Mouse (Mus musculus) forebrain, postnatal 0 days (tissue): ENCODE data around the gene Sez6. TPM values are rescaled to one million over a fixed set of nuclear protein-coding genes. Genes with fewer than 3 reads are reported as not detected.

Experiments
- ATAC-seq: fragments of 200-750 bp; cut with Nextera tagmentation; 2 replicates; pipeline ENCODE4 v1.8.0; 2017; ENCODE audit warnings: mild to moderate bottlenecking, moderate library complexity
- DNase-seq: peaks from one replicate; pipeline ENCODE4 v3.0.0-alpha.2; 2015
- H3K27ac ChIP-seq: fragments of 300-500 bp; sonication (generic); 2 replicates; pipeline ENCODE4 v1.5.1; 2014; ENCODE audit warnings: low read depth, mild to moderate bottlenecking, antibody characterized with exemption, low read length, moderate library complexity, mixed read lengths
- H3K27me3 ChIP-seq: fragments of 300-500 bp; sonication (generic); 2 replicates; pipeline ENCODE4 v1.6.1; 2014; ENCODE audit warnings: mild to moderate bottlenecking, low read length, mixed read lengths; ENCODE audit not compliant: insufficient read depth
- H3K36me3 ChIP-seq: fragments of 300-500 bp; sonication (generic); 2 replicates; pipeline ENCODE4 v1.6.1; 2014; ENCODE audit warnings: mild to moderate bottlenecking, moderate library complexity; ENCODE audit not compliant: insufficient read depth
- H3K4me1 ChIP-seq: fragments of 300-500 bp; sonication (generic); 2 replicates; pipeline ENCODE4 v1.6.1; 2014; ENCODE audit warnings: antibody characterized with exemption; ENCODE audit not compliant: insufficient read depth
- H3K4me2 ChIP-seq: fragments of 300-500 bp; sonication (generic); 2 replicates; pipeline ENCODE4 v1.6.1; 2014; ENCODE audit warnings: low read depth, mild to moderate bottlenecking, moderate library complexity
- H3K4me3 ChIP-seq: fragments of 300-500 bp; sonication (generic); 2 replicates; pipeline ENCODE4 v1.5.1; 2014; ENCODE audit warnings: low read depth, low read length, mixed read lengths
- H3K9ac ChIP-seq: fragments of 300-500 bp; sonication (generic); 2 replicates; pipeline ENCODE4 v1.6.1; 2014; ENCODE audit warnings: mild to moderate bottlenecking
- H3K9me3 ChIP-seq: fragments of 300-500 bp; sonication (generic); 2 replicates; pipeline ENCODE4 v1.6.1; 2016; ENCODE audit warnings: low read length
- CTCF ChIP-seq: sonication (generic); IDR thresholded peaks from 2 replicates; pipeline ENCODE4 v1.5.1; 2016; ENCODE audit warnings: antibody characterized with exemption, control low read depth, low read depth
- WGBS: fragments of 180-500 bp; shearing (Covaris S2); extraction: QIAGEN DNeasy Blood & Tissue Kit; methylation state at CpG from one replicate; pipeline ENCODE4 v1.1.7; 2014; 5-methylcytosine and 5-hydroxymethylcytosine counted together
- polyA plus RNA-seq: library from polyadenylated mRNA; unstranded; fragments of >200 nt; fragmentation: Nextera tagmentation; extraction: Ambion mirVana; gene quantifications from 2 replicates; pipeline ENCODE4 v1.2.1, GENCODE M21; 2015
- total RNA-seq: library from RNA; depleted of rRNA; stranded (reverse); fragments of >200 nt; gene quantifications from 2 replicates; pipeline ENCODE4 v1.2.3, GENCODE M21; 2014

Sez6 gene
- total and polyA plus RNA-seq, 2 experiments from 2014 or later: 194 to 214 TPM

DNA sequence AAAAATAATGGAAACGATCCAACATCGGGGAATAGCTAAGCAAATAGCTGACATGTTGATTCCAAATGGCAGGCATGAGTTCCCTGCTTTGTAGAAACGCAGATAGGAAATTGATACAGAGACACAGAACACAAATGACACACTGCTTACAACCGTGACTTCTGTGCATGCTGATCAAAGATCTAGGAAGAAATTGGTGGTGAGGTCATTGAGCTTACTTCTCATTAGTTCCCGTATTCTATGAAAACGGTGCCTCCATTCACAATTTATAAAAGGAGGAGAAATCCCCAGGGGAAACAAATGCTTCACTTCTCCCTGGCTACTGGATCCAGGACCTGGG is 34.1 kb upstream of the Sez6 start:
- Histone ChIP-seq H3K4me1 (peaks cover 51% of the 10 kb centered on the region), H3K4me3 (0 out of 2 replicates have a peak overlapping the region, but pooled peaks have one; percentile 17), H3K36me3 (no peaks in the 10 kb centered on the region), H3K9ac (peak overlapping the region; percentile 57; the same call in 1 of the 2 replicates), H3K9me3 (no peaks in the 10 kb centered on the region), H3K27me3 (no peaks in the 10 kb centered on the region), H3K27ac (peak overlapping the region; percentile 90), H3K4me2 (peak overlapping the region; percentile 48)
- DNase-seq (peak; percentile 68), ATAC-seq (no peak)
- TF ChIP-seq CTCF: no peak
- 5% methylated on average over 6 of the region's 6 CpGs for WGBS

DNA sequence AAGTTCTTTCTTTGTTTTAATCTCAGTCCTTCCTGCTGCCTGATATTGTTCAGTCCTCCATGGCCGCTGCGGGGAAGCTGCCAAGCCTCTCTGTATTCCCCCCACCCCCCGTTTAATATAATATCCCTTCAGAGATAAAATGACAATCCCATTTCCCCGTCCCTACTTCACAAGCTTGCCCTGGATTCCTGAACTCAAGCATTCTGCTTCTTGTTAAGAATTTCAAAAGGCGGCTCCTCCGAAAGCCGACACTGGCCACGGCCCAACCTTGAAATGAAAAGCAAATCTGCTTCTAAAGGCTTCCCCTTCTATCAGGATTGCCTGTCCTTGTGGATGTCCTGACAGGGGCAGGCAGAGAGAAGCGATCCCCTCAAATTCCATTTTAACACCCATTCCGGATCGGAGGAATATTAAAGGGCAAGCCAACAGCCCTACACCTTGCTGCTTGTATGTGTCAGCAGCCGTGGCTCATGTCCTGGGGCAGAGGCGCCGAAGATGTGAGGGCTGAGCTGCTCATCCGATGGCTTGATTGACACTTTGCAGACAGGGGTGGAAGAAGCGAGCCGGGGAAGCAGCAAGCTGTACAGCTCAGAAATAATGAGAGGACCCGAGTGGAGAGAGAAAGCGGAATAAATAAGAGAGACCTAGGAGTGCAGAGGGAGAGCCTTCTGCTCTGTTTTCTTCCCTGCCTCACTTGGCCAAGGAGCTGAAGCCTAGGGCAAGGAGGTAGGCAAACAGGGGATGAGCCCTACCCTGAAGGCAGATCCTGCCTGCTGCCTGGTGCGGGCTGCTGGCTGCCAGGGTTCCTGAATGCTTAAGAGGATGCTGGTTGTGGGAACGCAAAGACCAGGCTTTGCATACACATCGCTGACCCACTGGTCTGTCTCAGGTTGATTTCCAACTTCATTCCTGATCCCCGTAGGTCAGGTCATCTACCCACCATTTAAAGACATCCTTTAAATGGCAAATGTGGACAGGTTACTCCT is 33.5 kb upstream of the Sez6 start:
- Histone ChIP-seq H3K27me3 (no peaks in the 10 kb centered on the region), H3K4me2 (peak overlapping the region; percentile 48), H3K9ac (peak overlapping the region; percentile 57), H3K36me3 (no peaks in the 10 kb centered on the region), H3K4me1 (peaks cover 51% of the 10 kb centered on the region), H3K27ac (peak overlapping the region; percentile 90), H3K9me3 (no peaks in the 10 kb centered on the region), H3K4me3 (peak overlapping the region; percentile 17)
- 8% methylated on average over 23 of the region's 23 CpGs for WGBS
- DNase-seq (peak; percentile 70), ATAC-seq (peak; percentile 10; the same call in 1 of the 2 replicates)
- TF ChIP-seq CTCF: no peak

DNA sequence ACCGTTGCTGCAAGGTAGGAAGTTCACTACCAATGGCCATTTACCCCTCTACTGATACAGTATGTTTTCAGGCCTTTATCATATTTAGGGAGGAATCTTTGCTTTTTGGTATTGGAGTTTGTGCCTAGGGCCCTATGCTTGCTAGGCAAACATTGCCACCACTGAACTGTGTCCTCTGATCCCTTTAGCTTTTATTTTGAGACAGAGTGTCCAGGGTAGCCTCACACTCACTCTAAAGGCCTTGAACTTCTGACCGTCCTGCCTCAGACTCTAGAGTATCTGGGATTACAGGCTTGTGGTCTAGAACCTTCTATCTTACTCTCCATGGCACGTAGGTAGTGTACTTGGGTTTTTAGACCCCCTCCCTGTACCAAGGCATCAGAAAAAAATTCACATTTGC is 30.4 kb upstream of the Sez6 start:
- no peak overlapping the region for H3K9ac ChIP-seq
- H3K4me1 ChIP-seq: peaks cover 37% of the 10 kb centered on the region
- no peak overlapping the region for H3K4me2 ChIP-seq
- WGBS: 94% methylated on average over 3 of the region's 3 CpGs
- H3K27me3 ChIP-seq: no peaks in the 10 kb centered on the region
- no peaks in the 10 kb centered on the region for H3K36me3 ChIP-seq
- no peak for ATAC-seq
- no peak for DNase-seq
- no peak for TF ChIP-seq CTCF
- H3K27ac ChIP-seq: no peak overlapping the region
- H3K4me3 ChIP-seq: no peak overlapping the region
- no peaks in the 10 kb centered on the region for H3K9me3 ChIP-seq

DNA sequence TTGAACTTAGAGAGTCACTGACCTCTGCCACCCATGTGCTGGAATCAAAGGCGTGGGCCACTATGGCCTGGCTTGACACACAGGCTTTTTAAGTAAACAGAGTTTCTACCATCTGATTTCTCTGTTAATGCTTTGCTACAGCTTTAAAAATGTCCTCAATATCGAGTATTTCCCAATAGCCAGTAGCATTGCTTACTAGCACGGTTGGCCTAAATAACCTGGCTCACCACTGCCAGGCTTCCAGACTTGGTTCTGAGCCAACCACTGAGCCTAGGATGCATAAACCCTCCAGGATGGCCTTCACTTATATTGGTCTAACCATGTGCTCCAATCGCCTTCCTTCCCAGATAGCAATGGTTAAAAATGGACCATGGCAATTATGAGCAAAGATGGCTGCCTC is 29.9 kb upstream of the Sez6 start:
- Histone ChIP-seq H3K27ac (no peak overlapping the region), H3K4me1 (peaks cover 34% of the 10 kb centered on the region), H3K4me3 (no peak overlapping the region), H3K4me2 (no peak overlapping the region), H3K27me3 (no peaks in the 10 kb centered on the region), H3K36me3 (no peaks in the 10 kb centered on the region), H3K9ac (no peak overlapping the region), H3K9me3 (no peaks in the 10 kb centered on the region)
- ATAC-seq (no peak), DNase-seq (no peak)
- 80% methylated on average over 4 of the region's 4 CpGs for WGBS
- TF ChIP-seq CTCF: no peak

DNA sequence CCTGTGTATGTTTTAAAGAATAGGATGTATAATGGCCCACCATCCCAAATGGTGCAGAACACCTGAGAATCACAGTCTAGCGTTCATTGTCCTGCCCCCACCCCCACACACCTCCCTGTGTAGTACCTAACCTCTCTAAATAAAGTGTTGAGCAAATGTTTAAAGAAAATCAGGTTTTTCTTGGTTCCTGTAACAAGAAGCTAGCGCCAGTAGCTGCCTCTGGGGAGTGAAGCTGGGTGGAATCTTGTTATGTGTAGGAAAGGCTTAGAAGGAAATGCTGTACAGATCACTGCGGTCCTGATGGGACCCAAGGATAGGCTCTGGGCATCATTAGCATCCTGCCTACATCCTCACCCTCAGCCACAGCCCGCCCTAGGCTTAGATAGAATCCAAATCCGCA is 29.2 kb upstream of the Sez6 start:
- no peaks in the 10 kb centered on the region for H3K27me3 ChIP-seq
- DNase-seq (no peak), ATAC-seq (no peak)
- H3K9me3 ChIP-seq: no peaks in the 10 kb centered on the region
- no peak for TF ChIP-seq CTCF
- WGBS: 48% methylated on average over 5 of the region's 5 CpGs
- no peaks in the 10 kb centered on the region for H3K36me3 ChIP-seq
- H3K4me2 ChIP-seq: no peak overlapping the region
- H3K27ac ChIP-seq: 0 out of 2 replicates have a peak overlapping the region, but pooled peaks have one; percentile 54
- H3K4me3 ChIP-seq: no peak overlapping the region
- no peak overlapping the region for H3K9ac ChIP-seq
- H3K4me1 ChIP-seq: peaks cover 34% of the 10 kb centered on the region

DNA sequence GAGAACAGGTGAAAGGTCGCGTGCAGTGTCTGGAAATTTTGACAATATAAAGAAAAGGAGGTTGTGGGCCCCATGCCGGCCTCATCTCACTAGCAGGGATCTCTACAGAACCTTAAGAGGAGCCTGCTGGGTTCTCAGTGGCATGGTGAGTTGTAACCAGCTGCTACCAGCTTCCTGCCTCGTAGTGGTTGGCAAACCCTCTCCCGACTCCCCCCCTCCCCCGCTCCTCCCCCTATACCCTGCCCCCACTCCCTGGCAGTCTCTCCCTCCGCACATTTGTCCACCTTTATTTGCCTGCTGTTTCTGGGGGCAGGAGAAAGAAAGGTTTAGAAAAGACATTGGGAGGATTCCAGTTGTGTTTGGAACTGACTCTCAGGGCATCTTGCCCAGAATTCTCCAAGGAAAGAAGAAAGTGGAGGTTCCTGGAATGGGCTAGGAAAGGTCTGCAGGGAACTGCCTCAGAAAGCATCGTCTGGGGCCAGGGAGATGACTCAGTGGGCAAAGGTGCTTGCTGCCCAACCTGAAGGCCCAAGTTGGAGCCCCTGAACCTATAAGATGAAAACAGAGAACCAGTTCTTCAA is 28.7 kb upstream of the Sez6 start:
- no peaks in the 10 kb centered on the region for H3K9me3 ChIP-seq
- 30% methylated on average over 8 of the region's 8 CpGs for whole genome bisulfite sequencing
- 0 out of 2 replicates have a peak overlapping the region, but pooled peaks have one; percentile 54 for H3K27ac ChIP-seq
- no peak for TF ChIP-seq CTCF
- no peak overlapping the region for H3K4me3 ChIP-seq
- DNase-seq (no peak), ATAC-seq (peak; percentile 33; the same call in 1 of the 2 replicates)
- no peak overlapping the region for H3K9ac ChIP-seq
- H3K27me3 ChIP-seq: no peaks in the 10 kb centered on the region
- peaks cover 32% of the 10 kb centered on the region for H3K4me1 ChIP-seq
- no peaks in the 10 kb centered on the region for H3K36me3 ChIP-seq
- no peak overlapping the region for H3K4me2 ChIP-seq

DNA sequence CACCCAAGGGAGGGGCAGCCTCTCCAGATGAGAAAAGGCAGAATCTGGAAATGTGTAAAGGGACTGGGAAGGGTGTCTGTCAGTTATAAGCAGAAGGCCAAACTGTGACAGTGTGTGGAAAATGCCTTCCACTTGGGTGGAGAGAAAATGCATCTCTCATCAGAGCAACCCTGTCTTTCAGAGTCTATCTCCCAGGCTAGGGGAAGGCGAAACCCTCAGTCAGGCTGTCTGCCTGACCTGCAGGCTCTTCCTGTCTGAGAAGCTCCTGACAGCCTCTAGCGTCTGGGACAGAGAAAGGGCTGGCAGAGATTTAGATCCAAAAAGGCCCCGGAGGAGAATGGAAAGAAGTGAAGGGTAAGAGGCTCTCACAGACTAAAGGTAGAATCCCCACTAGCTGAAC is 26.8 kb upstream of the Sez6 start:
- Histone ChIP-seq H3K4me3 (no peak overlapping the region), H3K36me3 (no peaks in the 10 kb centered on the region), H3K27ac (peak overlapping the region; percentile 64), H3K4me2 (no peak overlapping the region), H3K9me3 (no peaks in the 10 kb centered on the region), H3K9ac (no peak overlapping the region), H3K27me3 (no peaks in the 10 kb centered on the region), H3K4me1 (peaks cover 22% of the 10 kb centered on the region; the same call in 1 of the 2 replicates)
- 22% methylated on average over 3 of the region's 3 CpGs for WGBS
- DNase-seq (no peak), ATAC-seq (0 out of 2 replicates have a peak, but pooled peaks have one; percentile 28)
- TF ChIP-seq CTCF: peak; percentile 40
